Mouse (Mus musculus) testis, adult 2 months (tissue): Measurements from ENCODE around the gene Hydin. TPM values are rescaled to one million over a fixed set of nuclear protein-coding genes. Genes with fewer than 3 reads are reported as not detected.

ENCODE experiments used
- H3K27ac ChIP-seq: fragments of 200-500 bp; 2 replicates; pipeline ENCODE4 v1.5.1; 2012; ENCODE audit warnings: low read depth, low read length; ENCODE audit not compliant: control insufficient read depth, insufficient read depth
- H3K27me3 ChIP-seq: fragments of 200-500 bp; 2 replicates; pipeline ENCODE4 v1.6.1; 2012; ENCODE audit warnings: mild to moderate bottlenecking, low read length, moderate library complexity; ENCODE audit not compliant: control insufficient read depth, insufficient read depth
- H3K36me3 ChIP-seq: fragments of 200-500 bp; 2 replicates; pipeline ENCODE4 v1.6.1; 2012; ENCODE audit warnings: mild to moderate bottlenecking, low read length; ENCODE audit not compliant: control insufficient read depth, insufficient read depth
- H3K4me1 ChIP-seq: fragments of 200-500 bp; 2 replicates; pipeline ENCODE4 v1.6.1; 2012; ENCODE audit warnings: low read length; ENCODE audit not compliant: control insufficient read depth, insufficient read depth
- H3K4me3 ChIP-seq: fragments of 200-500 bp; 2 replicates; pipeline ENCODE4 v1.5.1; 2012; ENCODE audit warnings: low read depth, mild to moderate bottlenecking, low read length, moderate library complexity, mixed read lengths; ENCODE audit not compliant: control insufficient read depth
- CTCF ChIP-seq: fragments of 200-500 bp; IDR thresholded peaks from 2 replicates; pipeline ENCODE4 v1.5.1; 2012; ENCODE audit warnings: low read depth, mild to moderate bottlenecking, inconsistent platforms, low read length, moderate library complexity; ENCODE audit not compliant: control insufficient read depth, insufficient read depth, insufficient replicate concordance
- POLR2A ChIP-seq: fragments of 200-500 bp; IDR thresholded peaks from 2 replicates; pipeline ENCODE4 v1.6.1; 2012; ENCODE audit warnings: low read depth, mild to moderate bottlenecking, inconsistent platforms, low read length, moderate library complexity; ENCODE audit not compliant: control insufficient read depth
- polyA plus RNA-seq: library from polyadenylated mRNA; depleted of rRNA; stranded (reverse); fragments of >200 nt; gene quantifications from 2 replicates; pipeline ENCODE4 v1.2.3, GENCODE M21; 2012; rRNA removed

Hydin gene
- polyA plus RNA-seq, 1 experiment = 32.6 TPM

GRCm38 (mm10) chr8:110649286-110649685 is 382.5 kb downstream of the Hydin start:
- H3K4me1 ChIP-seq = peaks cover 3% of the 10 kb centered on the region
- no peak overlapping the region for H3K4me3 ChIP-seq
- no peaks in the 10 kb centered on the region for H3K36me3 ChIP-seq
- TF ChIP-seq CTCF (no peak), POLR2A (no peak)
- no peak overlapping the region for H3K27ac ChIP-seq
- H3K27me3 ChIP-seq = no peaks in the 10 kb centered on the region

GRCm38 (mm10) chr8:110650838-110651237 is 384.1 kb downstream of the Hydin start:
- Histone ChIP-seq H3K27me3 (no peaks in the 10 kb centered on the region), H3K36me3 (no peaks in the 10 kb centered on the region), H3K4me1 (peaks cover 3% of the 10 kb centered on the region), H3K27ac (no peak overlapping the region), H3K4me3 (no peak overlapping the region)
- peak; percentile 25; the same call in 1 of the 2 replicates for TF ChIP-seq CTCF
- TF ChIP-seq POLR2A = no peak

- Histone ChIP-seq H3K36me3 (no peaks in the 10 kb centered on the region), H3K27ac (0 out of 2 replicates have a peak overlapping the region, but pooled peaks have one; percentile 10), H3K4me3 (no peak overlapping the region), H3K27me3 (no peaks in the 10 kb centered on the region), H3K4me1 (peaks cover 3% of the 10 kb centered on the region)
- TF ChIP-seq CTCF (no peak), POLR2A (no peak)
Observed at GRCm38 (mm10) chr8:110651847-110652246, 385.1 kb downstream of the Hydin start.

GRCm38 (mm10) chr8:110654075-110655060 is 387.6 kb downstream of the Hydin start:
- Histone ChIP-seq H3K4me3 (no peak overlapping the region), H3K27me3 (no peaks in the 10 kb centered on the region), H3K36me3 (no peaks in the 10 kb centered on the region), H3K4me1 (peaks cover 6% of the 10 kb centered on the region), H3K27ac (no peak overlapping the region)
- TF ChIP-seq CTCF (no peak), POLR2A (no peak)

- Histone ChIP-seq H3K4me3 (no peak overlapping the region), H3K27ac (no peak overlapping the region), H3K36me3 (no peaks in the 10 kb centered on the region), H3K4me1 (peaks cover 6% of the 10 kb centered on the region), H3K27me3 (no peaks in the 10 kb centered on the region)
- TF ChIP-seq POLR2A (no peak), CTCF (no peak)
Observed at GRCm38 (mm10) chr8:110655827-110656226, 389.1 kb downstream of the Hydin start.

GRCm38 (mm10) chr8:110657661-110658060 is 390.9 kb downstream of the Hydin start:
- Histone ChIP-seq H3K27me3 (no peaks in the 10 kb centered on the region), H3K4me3 (no peak overlapping the region), H3K4me1 (peaks cover 3% of the 10 kb centered on the region), H3K27ac (no peak overlapping the region), H3K36me3 (no peaks in the 10 kb centered on the region)
- TF ChIP-seq CTCF (no peak), POLR2A (no peak)

Other genes with a start within 250 kb of the Hydin start
- gene Chst4, start 227.2 kb upstream of the Hydin start, polyA plus RNA-seq = 0.06 and 0.14 TPM in 2 replicates
- 4.7 and 4.9 TPM in 2 replicates for gene Zfp612, start 187.2 kb upstream of the Hydin start, polyA plus RNA-seq
- 1.5 and 2.2 TPM in 2 replicates for gene Gm21964, start 165.8 kb upstream of the Hydin start, polyA plus RNA-seq
- gene Gm17720, start 164.2 kb upstream of the Hydin start, polyA plus RNA-seq = not detected in 2 replicates
- gene Calb2, start 98.8 kb upstream of the Hydin start, polyA plus RNA-seq = 0.20 and 0.25 TPM in 2 replicates
- 1.2 and 1.6 TPM in 2 replicates for gene Cmtr2, start 51.3 kb upstream of the Hydin start, polyA plus RNA-seq